Mouse (Mus musculus) erythroblast, embryonic 14.5 days (primary cell): ENCODE data around the gene Il11.

Source experiments
- GATA1 ChIP-seq: IDR thresholded peaks from 2 replicates; pipeline ENCODE4 v1.6.1; 2012; ENCODE audit warnings: low read length, inconsistent platforms, mixed read lengths
- TAL1 ChIP-seq: IDR thresholded peaks from 3 replicates; pipeline ENCODE4 v1.6.1; 2012; ENCODE audit warnings: low read length, inconsistent platforms, mixed read lengths

- TF ChIP-seq GATA1 (no peak), TAL1 (no peak)
Observed at GRCm38 (mm10) chr7:4724359-4724758, 58.3 kb downstream of the Il11 start.
